Mouse (Mus musculus) stomach, postnatal 0 days (tissue): Measurements from ENCODE around the gene Prpf38b.

Experiments used
- CTCF ChIP-seq: IDR thresholded peaks from 2 replicates; pipeline ENCODE4 v1.5.1; 2016; ENCODE audit warnings: antibody characterized with exemption, low read depth, mild to moderate bottlenecking, moderate library complexity
- EP300 ChIP-seq: optimal IDR thresholded peaks from 2 replicates; pipeline ENCODE3; 2016; ENCODE audit warnings: antibody characterized with exemption

DNA sequence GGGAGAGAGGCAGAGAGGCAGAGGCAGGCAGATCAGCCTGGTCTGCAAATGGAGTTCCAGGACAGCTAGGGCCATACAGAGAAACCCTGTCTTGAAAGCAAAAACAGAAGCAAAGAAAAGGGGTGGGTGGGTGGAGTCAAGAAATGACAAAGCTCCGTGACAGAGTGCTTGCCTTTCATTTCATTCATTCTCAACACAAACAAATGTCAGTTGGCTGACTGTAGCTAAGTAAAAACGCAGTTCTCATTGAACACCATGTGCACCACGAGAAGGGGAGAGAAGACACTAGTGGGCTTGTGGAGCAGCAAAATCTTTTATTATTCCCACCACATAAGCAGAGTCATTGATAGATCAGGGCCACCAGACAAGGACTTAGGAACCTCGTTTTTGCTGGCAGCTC, 5.3 kb upstream of the Prpf38b start:
- TF ChIP-seq CTCF, result no peak
- TF ChIP-seq EP300, result no peak
